In genomic region chr16:92404141-92404540, GRCm38 (mm10) we compare ENCODE assay signal across 31 mouse cellular contexts. TPM values are rescaled to one million over a fixed set of nuclear protein-coding genes. Genes with fewer than 3 reads are reported as not detected.
"Had no signal": no experiment of that assay in that cellular context is flagged by ENCODE, and none has a peak within 500 bp of the region (broad histone marks: within the 10 kb centered on the region; RNA-seq: fewer than 3 reads in every experiment).

No protein-coding gene starts in this region.

- H3K9me3 ChIP-seq: heart, embryonic 12.5 days; hindbrain, embryonic 10.5 days; hindbrain, embryonic 12.5 days; intestine, embryonic 15.5 days; limb, embryonic 13.5 days; limb, embryonic 15.5 days had no signal

- H3K9ac ChIP-seq: forebrain, postnatal 0 days; heart, embryonic 12.5 days; hindbrain, embryonic 12.5 days; hindbrain, embryonic 14.5 days; intestine, embryonic 15.5 days; limb, embryonic 13.5 days; limb, embryonic 15.5 days had no signal

- ATAC-seq: forebrain, postnatal 0 days; hindbrain, embryonic 16.5 days; inflammation-experienced regulatory T-cells, adult 6 months; intestine, embryonic 15.5 days; intestine, postnatal 0 days had no signal

- H3K36me3 ChIP-seq: heart, embryonic 12.5 days; hindbrain, embryonic 10.5 days; hindbrain, embryonic 12.5 days; intestine, embryonic 15.5 days; limb, embryonic 13.5 days; limb, embryonic 15.5 days had no signal

- H3K4me3 ChIP-seq: heart, embryonic 12.5 days; hindbrain, embryonic 10.5 days; hindbrain, embryonic 12.5 days; intestine, embryonic 15.5 days; layer of hippocampus, adult 2 months; left cerebral cortex, adult 2 months; limb, embryonic 13.5 days; limb, embryonic 15.5 days had no signal

- H3K27me3 ChIP-seq: heart, embryonic 12.5 days; intestine, embryonic 15.5 days; limb, embryonic 13.5 days; limb, embryonic 15.5 days had no signal

- DNase-seq: forebrain, postnatal 0 days; gastrocnemius, postnatal 25 days; heart, adult 18-20 months; heart, postnatal 10 days; heart, postnatal 4 days; kidney, adult 18-20 months; kidney, adult 8-10 months; kidney, postnatal 10 days; kidney, postnatal 25 days; kidney, postnatal 4 days had no signal

- H3K27ac ChIP-seq: hindbrain, embryonic 10.5 days; hindbrain, embryonic 12.5 days; hindbrain, embryonic 14.5 days; intestine, embryonic 15.5 days; layer of hippocampus, adult 2 months; left cerebral cortex, adult 2 months; limb, embryonic 13.5 days; limb, embryonic 15.5 days had no signal

- H3K4me2 ChIP-seq: heart, embryonic 12.5 days; hindbrain, embryonic 12.5 days; hindbrain, embryonic 14.5 days; intestine, embryonic 15.5 days; limb, embryonic 13.5 days; limb, embryonic 15.5 days had no signal

RNA-seq across cellular contexts. Expression of gene Kcne1, which starts 44.9 kb away (rescaled TPM):
- total RNA-seq: forebrain, postnatal 0 days; gastrocnemius, adult 18-20 months; gastrocnemius, adult 8-10 months; gastrocnemius, postnatal 25 days; gastrocnemius, postnatal 4 days; granulocyte monocyte progenitor cell, adult 5-6 weeks; layer of hippocampus, adult 2 months; layer of hippocampus, postnatal 10 days; layer of hippocampus, postnatal 25 days; left cerebral cortex, adult 2 months; left cerebral cortex, postnatal 14 days; left cerebral cortex, postnatal 36 days; liver, adult 2 months had no signal
- polyA plus RNA-seq: forebrain, postnatal 0 days; inflammation-experienced regulatory T-cells, adult 6 months; intestine, postnatal 0 days; liver, adult 2 months had no signal
